Mouse (Mus musculus): ENCODE data around the gene Neurod6. TPM values are rescaled to one million over a fixed set of nuclear protein-coding genes. Genes with fewer than 3 reads are reported as not detected.

The Neurod6 gene
- polyA plus RNA-seq, 1 experiment from 2014 or later = 0.46 TPM

DNA sequence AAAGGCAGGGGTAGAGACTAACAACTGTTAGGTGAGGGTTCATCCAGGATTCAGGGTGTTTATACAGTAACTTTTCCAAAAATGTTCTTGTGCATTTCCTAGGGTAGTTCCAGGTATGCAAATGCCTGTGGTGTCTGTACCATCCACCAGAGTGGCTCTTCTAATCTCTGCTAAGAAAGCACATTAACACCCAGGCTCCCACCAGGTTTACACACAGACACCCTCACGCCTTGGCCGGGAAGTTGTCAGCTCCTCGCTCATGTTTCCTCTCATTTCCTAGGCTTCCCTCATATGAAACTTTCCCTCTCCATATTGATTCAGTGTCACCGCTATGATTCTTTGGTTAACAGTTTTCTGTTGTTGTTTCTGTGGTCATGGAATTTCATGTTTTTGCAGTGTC lies 2.4 kb upstream of the Neurod6 start:
- Histone ChIP-seq H3K9me3 (replicated peaks; ENCODE audit: control insufficient read depth, low read length) (no peaks in the 10 kb centered on the region), H3K27me3 (ENCODE audit: control insufficient read depth, insufficient read depth, low read length) (peaks cover 8% of the 10 kb centered on the region), H3K9ac (ENCODE audit: low read depth, low read length) (no peak overlapping the region), H3K4me2 (no peak overlapping the region), H3K27ac (ENCODE audit: low read depth, low read length) (no peak overlapping the region), H3K4me1 (ENCODE audit: control insufficient read depth, insufficient read depth, low read length) (no peaks in the 10 kb centered on the region), H3K36me3 (ENCODE audit: control insufficient read depth, insufficient read depth, low read length) (no peaks in the 10 kb centered on the region), H3K4me3 (ENCODE audit: low read depth, low read length) (no peak overlapping the region)
- WGBS (ENCODE audit: insufficient replicate concordance) = 63% methylated on average over 4 of the region's 4 CpGs
- no peak for ATAC-seq (replicated peaks; ENCODE audit: insufficient number of reproducible peaks, low FRiP score, low TSS enrichment)

DNA sequence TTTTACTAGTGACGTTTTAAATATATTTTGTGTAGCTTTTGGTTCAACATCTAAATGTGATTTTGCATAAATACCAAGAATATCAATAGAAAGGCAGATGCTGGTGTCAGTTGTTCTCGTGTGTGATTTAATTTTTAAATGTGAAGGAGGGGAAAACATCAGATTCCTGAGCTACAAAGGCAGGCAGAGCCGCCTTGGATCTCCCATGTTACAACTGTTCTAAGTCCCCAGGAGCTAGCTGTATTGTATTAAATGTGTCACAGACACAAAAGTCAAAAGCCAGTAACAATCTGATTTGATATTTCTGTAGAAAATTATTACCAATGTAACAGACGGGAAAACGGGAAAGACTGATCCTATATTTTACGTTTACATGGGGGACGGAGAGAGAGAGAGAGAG lies 1.8 kb upstream of the Neurod6 start:
- H3K9ac ChIP-seq (ENCODE audit: low read depth, low read length) = no peak overlapping the region
- no peak overlapping the region for H3K4me3 ChIP-seq (ENCODE audit: low read depth, low read length)
- no peak overlapping the region for H3K27ac ChIP-seq (ENCODE audit: low read depth, low read length)
- H3K4me2 ChIP-seq = no peak overlapping the region
- no peaks in the 10 kb centered on the region for H3K4me1 ChIP-seq (ENCODE audit: control insufficient read depth, insufficient read depth, low read length)
- 76% methylated on average over 7 of the region's 7 CpGs for WGBS (ENCODE audit: insufficient replicate concordance)
- H3K9me3 ChIP-seq (replicated peaks; ENCODE audit: control insufficient read depth, low read length) = no peaks in the 10 kb centered on the region
- peaks cover 8% of the 10 kb centered on the region for H3K27me3 ChIP-seq (ENCODE audit: control insufficient read depth, insufficient read depth, low read length)
- no peak for ATAC-seq (replicated peaks; ENCODE audit: insufficient number of reproducible peaks, low FRiP score, low TSS enrichment)
- H3K36me3 ChIP-seq (ENCODE audit: control insufficient read depth, insufficient read depth, low read length) = no peaks in the 10 kb centered on the region

DNA sequence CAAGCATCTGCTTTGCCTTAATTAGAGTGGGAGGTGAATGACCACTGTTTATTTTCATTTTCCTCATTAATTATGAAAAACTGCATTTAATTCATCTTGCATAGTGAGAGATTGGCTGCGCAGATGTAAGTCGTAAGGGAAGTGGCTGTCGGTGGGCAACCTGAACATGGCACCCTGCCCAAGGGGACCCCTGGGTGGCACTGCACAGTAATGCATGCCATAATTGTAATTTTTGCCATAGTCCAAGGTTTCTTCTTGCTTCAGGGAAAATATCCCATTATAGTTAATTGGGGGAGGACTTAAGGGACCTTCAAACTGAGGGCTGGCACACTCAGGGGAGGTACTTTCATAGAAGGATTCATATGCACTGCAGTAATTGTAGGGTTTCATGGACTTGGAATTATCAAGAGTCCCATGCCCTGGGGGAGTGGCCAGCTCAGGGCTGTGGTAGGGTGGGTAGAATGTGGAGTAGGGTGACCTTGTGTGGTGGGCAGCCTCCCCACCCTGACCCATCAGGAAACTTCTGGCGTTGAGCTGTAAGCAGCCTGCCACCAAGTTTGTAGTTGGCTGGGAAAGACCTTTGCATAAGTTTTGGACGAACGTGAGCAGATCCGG lies 2.4 kb downstream of the Neurod6 start:
- H3K27me3 ChIP-seq (ENCODE audit: control insufficient read depth, insufficient read depth, low read length) = peaks cover 21% of the 10 kb centered on the region
- no peaks in the 10 kb centered on the region for H3K9me3 ChIP-seq (replicated peaks; ENCODE audit: control insufficient read depth, low read length)
- 82% methylated on average over 7 of the region's 7 CpGs for WGBS (ENCODE audit: insufficient replicate concordance)
- H3K4me1 ChIP-seq (ENCODE audit: control insufficient read depth, insufficient read depth, low read length) = no peaks in the 10 kb centered on the region
- H3K4me3 ChIP-seq (ENCODE audit: low read depth, low read length) = no peak overlapping the region
- H3K36me3 ChIP-seq (ENCODE audit: control insufficient read depth, insufficient read depth, low read length) = no peaks in the 10 kb centered on the region
- no peak for ATAC-seq (replicated peaks; ENCODE audit: insufficient number of reproducible peaks, low FRiP score, low TSS enrichment)
- no peak overlapping the region for H3K4me2 ChIP-seq
- H3K9ac ChIP-seq (ENCODE audit: low read depth, low read length) = no peak overlapping the region
- H3K27ac ChIP-seq (ENCODE audit: low read depth, low read length) = no peak overlapping the region

DNA sequence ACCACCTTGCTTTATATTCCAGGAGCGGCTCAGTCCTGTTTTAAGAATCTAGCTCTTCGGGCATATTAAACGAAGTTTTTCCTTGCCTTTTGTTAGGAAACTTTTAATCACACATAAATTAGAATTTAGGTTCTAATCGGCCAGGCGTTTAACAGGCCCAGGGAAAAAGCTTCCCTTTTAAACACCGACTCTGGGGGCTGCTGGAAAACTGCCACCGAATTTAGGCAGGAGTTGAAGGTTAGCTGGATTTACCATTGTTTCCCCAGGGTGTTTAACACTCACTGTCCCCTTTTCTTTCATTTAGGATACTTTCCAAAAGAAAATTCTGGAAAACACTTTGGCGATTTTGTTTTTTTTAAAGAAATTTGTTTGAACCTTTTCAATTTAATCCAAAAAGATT lies 3.7 kb downstream of the Neurod6 start:
- ATAC-seq (replicated peaks; ENCODE audit: insufficient number of reproducible peaks, low FRiP score, low TSS enrichment) = no peak
- Histone ChIP-seq H3K4me2 (peak overlapping the region; percentile 66), H3K9me3 (replicated peaks; ENCODE audit: control insufficient read depth, low read length) (no peaks in the 10 kb centered on the region), H3K4me1 (ENCODE audit: control insufficient read depth, insufficient read depth, low read length) (no peaks in the 10 kb centered on the region), H3K27me3 (ENCODE audit: control insufficient read depth, insufficient read depth, low read length) (peaks cover 21% of the 10 kb centered on the region), H3K36me3 (ENCODE audit: control insufficient read depth, insufficient read depth, low read length) (no peaks in the 10 kb centered on the region), H3K9ac (ENCODE audit: low read depth, low read length) (no peak overlapping the region), H3K4me3 (ENCODE audit: low read depth, low read length) (peak overlapping the region; percentile 36), H3K27ac (ENCODE audit: low read depth, low read length) (no peak overlapping the region)
- 24% methylated on average over 8 of the region's 8 CpGs for WGBS (ENCODE audit: insufficient replicate concordance)

DNA sequence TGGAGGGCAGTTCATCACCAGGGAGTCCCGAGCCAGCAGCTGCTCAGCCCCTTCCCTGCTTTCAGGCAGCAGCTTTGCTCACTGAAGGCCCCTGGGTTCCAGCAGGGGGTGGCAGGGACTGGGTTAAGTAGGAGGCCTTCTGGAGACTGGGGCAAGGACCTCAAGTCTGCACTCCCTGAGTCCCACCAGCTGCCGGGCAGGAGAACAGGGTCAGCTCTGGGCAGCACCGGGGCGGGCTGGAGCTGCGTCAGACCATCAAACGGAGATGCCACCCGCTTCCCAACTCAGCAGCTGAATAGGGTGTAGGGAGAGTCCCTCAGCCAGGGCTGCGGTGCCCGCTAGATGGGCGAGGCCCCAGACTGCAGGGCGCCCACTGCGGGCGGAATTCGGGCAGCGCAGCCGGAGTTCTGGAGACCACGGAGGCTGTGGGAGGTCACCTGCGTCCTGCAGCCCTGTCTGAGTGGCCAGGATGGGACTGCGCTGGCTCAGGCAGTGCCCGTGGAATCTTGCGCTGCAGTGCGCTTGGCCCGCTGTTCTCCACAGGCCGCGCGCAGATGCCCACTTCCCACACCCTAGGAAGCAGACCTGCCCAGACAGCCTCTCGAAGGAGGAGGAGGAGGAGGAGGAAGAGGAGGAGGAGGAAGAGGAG lies 4.3 kb downstream of the Neurod6 start:
- peaks cover 21% of the 10 kb centered on the region for H3K27me3 ChIP-seq (ENCODE audit: control insufficient read depth, insufficient read depth, low read length)
- no peak overlapping the region for H3K9ac ChIP-seq (ENCODE audit: low read depth, low read length)
- peak overlapping the region; percentile 36 for H3K4me3 ChIP-seq (ENCODE audit: low read depth, low read length)
- no peaks in the 10 kb centered on the region for H3K36me3 ChIP-seq (ENCODE audit: control insufficient read depth, insufficient read depth, low read length)
- peak overlapping the region; percentile 66 for H3K4me2 ChIP-seq
- H3K9me3 ChIP-seq (replicated peaks; ENCODE audit: control insufficient read depth, low read length) = no peaks in the 10 kb centered on the region
- no peak overlapping the region for H3K27ac ChIP-seq (ENCODE audit: low read depth, low read length)
- H3K4me1 ChIP-seq (ENCODE audit: control insufficient read depth, insufficient read depth, low read length) = no peaks in the 10 kb centered on the region
- 5% methylated on average over 26 of the region's 27 CpGs for WGBS (ENCODE audit: insufficient replicate concordance)
- ATAC-seq (replicated peaks; ENCODE audit: insufficient number of reproducible peaks, low FRiP score, low TSS enrichment) = peak; percentile 52

DNA sequence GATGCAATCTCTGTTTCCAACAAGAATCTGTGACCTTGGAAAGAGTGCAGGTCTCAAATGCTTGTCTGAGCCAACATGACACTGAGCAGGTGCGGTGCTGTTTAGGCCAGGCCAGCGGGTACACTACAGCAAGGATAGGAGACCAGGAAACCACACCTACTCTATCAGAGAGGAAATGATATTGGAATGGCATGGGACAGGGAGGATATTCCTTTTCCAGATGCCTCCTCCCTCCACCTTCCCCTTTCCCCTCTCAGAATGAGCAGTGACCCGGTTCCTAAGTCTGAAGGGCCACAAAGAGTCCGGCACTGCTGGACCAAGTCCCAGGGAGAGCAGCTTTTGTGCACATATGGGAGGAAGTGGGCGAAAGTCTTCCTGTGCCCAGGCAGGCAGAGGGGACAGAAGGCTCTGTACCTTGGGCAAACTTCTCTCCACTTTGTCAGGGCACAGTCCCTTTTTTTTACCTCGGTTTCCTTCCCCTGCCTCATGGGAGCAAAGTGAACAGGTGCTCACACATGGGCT lies 4.9 kb downstream of the Neurod6 start:
- no peak for ATAC-seq (replicated peaks; ENCODE audit: insufficient number of reproducible peaks, low FRiP score, low TSS enrichment)
- no peaks in the 10 kb centered on the region for H3K4me1 ChIP-seq (ENCODE audit: control insufficient read depth, insufficient read depth, low read length)
- no peaks in the 10 kb centered on the region for H3K36me3 ChIP-seq (ENCODE audit: control insufficient read depth, insufficient read depth, low read length)
- H3K9me3 ChIP-seq (replicated peaks; ENCODE audit: control insufficient read depth, low read length) = no peaks in the 10 kb centered on the region
- no peak overlapping the region for H3K27ac ChIP-seq (ENCODE audit: low read depth, low read length)
- H3K9ac ChIP-seq (ENCODE audit: low read depth, low read length) = no peak overlapping the region
- H3K27me3 ChIP-seq (ENCODE audit: control insufficient read depth, insufficient read depth, low read length) = peaks cover 21% of the 10 kb centered on the region
- 56% methylated on average over 6 of the region's 6 CpGs for WGBS (ENCODE audit: insufficient replicate concordance)
- H3K4me3 ChIP-seq (ENCODE audit: low read depth, low read length) = no peak overlapping the region
- peak overlapping the region; percentile 66; the same call in 1 of the 2 replicates for H3K4me2 ChIP-seq

DNA sequence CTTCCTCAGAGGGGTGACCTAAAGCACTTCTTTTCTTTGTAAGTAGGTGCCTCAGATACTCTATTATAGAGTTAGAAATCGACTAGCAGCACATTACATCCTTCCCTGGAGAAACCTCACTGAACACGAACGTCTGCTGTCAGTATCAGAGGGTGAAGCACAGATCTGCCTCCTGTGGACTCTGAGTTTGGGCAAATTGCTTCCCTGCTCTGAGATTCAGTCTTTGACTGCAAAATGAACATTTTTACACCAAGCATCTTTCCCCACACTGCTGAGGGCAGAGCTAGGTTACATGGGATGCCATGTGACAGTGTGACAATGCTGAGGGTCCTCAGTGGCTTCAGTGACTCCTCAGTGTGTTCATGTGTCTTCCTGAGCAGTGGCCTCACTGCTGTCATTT lies 13.3 kb downstream of the Neurod6 start:
- H3K4me3 ChIP-seq (ENCODE audit: low read depth, low read length) = no peak overlapping the region
- H3K9me3 ChIP-seq (replicated peaks; ENCODE audit: control insufficient read depth, low read length) = no peaks in the 10 kb centered on the region
- no peak overlapping the region for H3K27ac ChIP-seq (ENCODE audit: low read depth, low read length)
- H3K4me2 ChIP-seq = no peak overlapping the region
- ATAC-seq (replicated peaks; ENCODE audit: insufficient number of reproducible peaks, low FRiP score, low TSS enrichment) = no peak
- 77% methylated on average over 3 of the region's 3 CpGs for WGBS (ENCODE audit: insufficient replicate concordance)
- H3K27me3 ChIP-seq (ENCODE audit: control insufficient read depth, insufficient read depth, low read length) = peaks cover 3% of the 10 kb centered on the region; the same call in 1 of the 2 replicates
- no peak overlapping the region for H3K9ac ChIP-seq (ENCODE audit: low read depth, low read length)
- H3K4me1 ChIP-seq (ENCODE audit: control insufficient read depth, insufficient read depth, low read length) = no peaks in the 10 kb centered on the region
- no peaks in the 10 kb centered on the region for H3K36me3 ChIP-seq (ENCODE audit: control insufficient read depth, insufficient read depth, low read length)

DNA sequence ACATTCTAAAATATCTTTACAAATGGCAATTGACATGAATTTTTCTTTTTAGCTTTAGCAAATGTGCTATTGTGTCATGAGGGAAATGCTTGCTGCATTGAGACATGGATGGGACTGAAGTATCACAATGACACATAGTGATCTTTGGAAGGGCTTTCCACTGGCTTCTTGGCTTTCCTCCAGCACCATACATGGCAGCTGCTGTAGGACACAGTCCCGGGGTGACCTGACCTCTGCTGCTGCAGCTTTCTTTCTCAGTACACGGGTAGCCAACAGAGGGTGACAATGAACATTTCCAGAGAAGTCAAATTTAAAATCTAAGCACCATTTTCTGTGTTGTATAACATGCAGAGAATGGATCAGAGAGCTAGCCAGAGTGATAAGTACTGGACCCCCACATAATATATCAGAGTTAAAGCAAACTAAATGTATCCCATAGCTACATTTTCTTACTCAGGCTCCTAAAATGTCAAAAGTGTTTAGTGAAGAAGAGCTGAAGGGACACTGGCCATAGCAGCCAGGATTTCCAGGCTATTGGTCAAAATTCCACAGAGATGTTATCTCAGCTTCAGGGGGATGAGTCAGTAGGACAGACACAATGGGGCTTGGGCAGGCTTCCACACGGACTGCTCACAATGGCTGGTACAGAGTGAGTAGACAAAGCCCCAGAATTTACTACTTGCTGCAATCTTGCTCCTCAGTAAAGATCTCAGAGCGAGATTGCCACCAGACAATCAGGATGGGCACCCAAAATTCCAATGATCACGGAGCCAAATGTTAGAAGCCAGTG lies 19.7 kb downstream of the Neurod6 start:
- Histone ChIP-seq H3K4me2 (no peak overlapping the region), H3K9me3 (replicated peaks; ENCODE audit: control insufficient read depth, low read length) (no peaks in the 10 kb centered on the region), H3K27ac (ENCODE audit: low read depth, low read length) (no peak overlapping the region), H3K4me1 (ENCODE audit: control insufficient read depth, insufficient read depth, low read length) (no peaks in the 10 kb centered on the region), H3K36me3 (ENCODE audit: control insufficient read depth, insufficient read depth, low read length) (no peaks in the 10 kb centered on the region), H3K9ac (ENCODE audit: low read depth, low read length) (no peak overlapping the region), H3K4me3 (ENCODE audit: low read depth, low read length) (no peak overlapping the region), H3K27me3 (ENCODE audit: control insufficient read depth, insufficient read depth, low read length) (no peaks in the 10 kb centered on the region)
- 53% methylated on average over 5 of the region's 5 CpGs for WGBS (ENCODE audit: insufficient replicate concordance)
- ATAC-seq (replicated peaks; ENCODE audit: insufficient number of reproducible peaks, low FRiP score, low TSS enrichment) = no peak
